Mouse (Mus musculus) liver, embryonic 14.5 days (tissue): ENCODE results near the gene Rfx3. TPM values are rescaled to one million over a fixed set of nuclear protein-coding genes. Genes with fewer than 3 reads are reported as not detected.

Experiments
- ATAC-seq: fragments of 200-750 bp; cut with Nextera tagmentation; 2 replicates; pipeline ENCODE4 v1.8.0; 2017; ENCODE audit warnings: moderate number of reproducible peaks, mild to moderate bottlenecking, moderate library complexity; ENCODE audit not compliant: insufficient read depth
- DNase-seq, 3 experiments: peaks; one replicate each; pipeline ENCODE4 v3.0.0-alpha.2; 2012 to 2013; ENCODE audit warnings: low read depth in 3 of 3, low spot score in 3 of 3
- H3K27ac ChIP-seq: fragments of 300-500 bp; sonication (generic); 2 replicates; pipeline ENCODE4 v1.5.1; 2014; ENCODE audit warnings: moderate library complexity, mild to moderate bottlenecking, control low read depth, inconsistent platforms
- H3K27me3 ChIP-seq: fragments of 300-500 bp; sonication (generic); 2 replicates; pipeline ENCODE4 v1.6.1; 2014; ENCODE audit warnings: mild to moderate bottlenecking, low read length, moderate library complexity; ENCODE audit not compliant: control insufficient read depth, insufficient read depth
- H3K36me3 ChIP-seq: fragments of 300-500 bp; sonication (generic); replicated peaks from 2 replicates; pipeline ENCODE4 v1.6.1; 2014; ENCODE audit warnings: low read depth; ENCODE audit not compliant: control insufficient read depth, insufficient read depth
- H3K4me1 ChIP-seq, 2 experiments: fragments of 200-500 bp in 1 of 2; fragments of 300-500 bp in 1 of 2; sonication (generic) in 1 of 2; replicated peaks; 2 replicates each; pipeline ENCODE4 v1.6.1; 2012 to 2014; ENCODE audit warnings: antibody characterized with exemption in 1 of 2, inconsistent platforms in 1 of 2, low read length in 1 of 2; ENCODE audit not compliant: control insufficient read depth in 2 of 2, insufficient read depth in 2 of 2
- H3K4me2 ChIP-seq: fragments of 300-500 bp; sonication (generic); 2 replicates; pipeline ENCODE4 v1.6.1; 2014; ENCODE audit warnings: low read depth, mild to moderate bottlenecking, control low read depth, moderate library complexity
- H3K4me3 ChIP-seq, 2 experiments: fragments of 200-500 bp in 1 of 2; fragments of 300-500 bp in 1 of 2; sonication (generic) in 1 of 2; 2 replicates each; pipeline ENCODE4 v1.5.1; 2012 to 2014; ENCODE audit warnings: low read depth in 2 of 2, low read length in 2 of 2, mild to moderate bottlenecking in 2 of 2, control low read depth in 1 of 2, inconsistent platforms in 1 of 2, moderate library complexity in 1 of 2; ENCODE audit not compliant: insufficient read depth in 1 of 2
- H3K9ac ChIP-seq: fragments of 300-500 bp; sonication (generic); replicated peaks from 2 replicates; pipeline ENCODE4 v1.6.1; 2014; ENCODE audit warnings: mild to moderate bottlenecking, control low read depth, moderate library complexity
- H3K9me3 ChIP-seq: fragments of 300-500 bp; sonication (generic); 2 replicates; pipeline ENCODE4 v1.6.1; 2016; ENCODE audit warnings: low read length, mixed read lengths; ENCODE audit not compliant: control insufficient read depth
- CTCF ChIP-seq: IDR thresholded peaks from 2 replicates; pipeline ENCODE4 v1.5.1; 2016; ENCODE audit warnings: antibody characterized with exemption, low read depth, control low read depth
- EP300 ChIP-seq: IDR thresholded peaks from 2 replicates; pipeline ENCODE4 v1.6.1; 2016; ENCODE audit warnings: antibody characterized with exemption, low read depth
- WGBS: fragments of 180-500 bp; shearing (Covaris S2); extraction: QIAGEN DNeasy Blood & Tissue Kit; methylation state at CpG from one replicate; pipeline ENCODE4 v1.1.7; 2014; ENCODE audit not compliant: insufficient replicate concordance; 5-methylcytosine and 5-hydroxymethylcytosine counted together
- polyA plus RNA-seq, 2 experiments: library from polyadenylated mRNA; depleted of rRNA in 1 of 2; stranded (reverse) in 1 of 2; unstranded in 1 of 2; fragments of >200 nt; fragmentation: Nextera tagmentation in 1 of 2; extraction: Ambion mirVana in 1 of 2; gene quantifications; 2 replicates each; pipeline versions ENCODE4 v1.2.1 to v1.2.3; 2012 to 2014

Gene Rfx3
- polyA plus RNA-seq, 2 experiments, result 0.78 to 1.5 TPM

DNA sequence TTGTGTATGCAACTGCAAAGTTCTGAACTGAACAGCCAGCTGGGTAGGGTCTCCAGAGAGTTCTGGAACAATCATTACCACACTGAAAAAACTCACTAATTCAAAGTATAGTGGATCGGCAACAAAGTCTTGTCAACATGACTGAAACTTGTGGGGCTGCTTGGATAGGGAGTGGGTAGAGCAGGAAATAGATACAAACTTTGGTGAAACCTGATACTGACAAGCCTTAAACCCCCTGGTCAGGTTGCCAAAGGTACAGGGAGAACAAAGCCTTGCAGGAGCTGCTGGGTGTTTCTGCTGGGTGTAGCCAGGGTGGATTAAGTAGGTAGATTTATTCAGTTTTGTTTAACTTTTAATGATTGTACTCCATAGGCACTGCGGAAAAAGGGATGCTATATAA lies 274.4 kb downstream of the Rfx3 start:
- Histone ChIP-seq H3K27ac (no peak overlapping the region), H3K4me3 (no peak overlapping the region), H3K27me3 (no peaks in the 10 kb centered on the region), H3K9ac (no peak overlapping the region), H3K9me3 (no peaks in the 10 kb centered on the region), H3K4me1 (no peaks in the 10 kb centered on the region), H3K4me2 (no peak overlapping the region), H3K36me3 (no peaks in the 10 kb centered on the region)
- ATAC-seq (no peak), DNase-seq (no peak)
- TF ChIP-seq EP300 (no peak), CTCF (no peak)
- 59% methylated on average over 2 of the region's 2 CpGs for WGBS

DNA sequence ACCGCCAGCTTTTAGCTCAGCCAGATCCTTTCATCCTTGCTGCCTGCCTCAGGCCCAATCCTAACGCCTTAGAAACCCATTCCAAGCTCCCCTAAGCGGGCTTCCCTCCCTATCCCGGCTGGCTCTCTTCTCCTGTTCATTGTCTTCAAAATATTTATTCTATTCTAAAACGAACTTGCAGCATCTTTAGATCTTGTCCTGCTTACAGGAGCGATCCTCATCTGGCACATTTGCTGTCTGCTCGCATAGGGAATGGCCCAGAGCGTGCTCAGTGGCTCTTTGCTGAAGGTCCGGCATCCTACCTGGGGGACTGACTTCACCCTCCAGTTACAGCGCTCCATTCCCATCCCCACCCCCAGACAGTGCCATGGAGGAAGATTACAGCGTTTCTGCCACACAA lies 292.0 kb downstream of the Rfx3 start:
- DNase-seq (no peak), ATAC-seq (no peak)
- Histone ChIP-seq H3K9ac (no peak overlapping the region), H3K27me3 (no peaks in the 10 kb centered on the region), H3K27ac (no peak overlapping the region), H3K4me2 (no peak overlapping the region), H3K9me3 (no peaks in the 10 kb centered on the region), H3K36me3 (no peaks in the 10 kb centered on the region), H3K4me3 (no peak overlapping the region), H3K4me1 (no peaks in the 10 kb centered on the region)
- TF ChIP-seq CTCF (no peak), EP300 (no peak)
- 59% methylated on average over 11 of the region's 11 CpGs for WGBS

DNA sequence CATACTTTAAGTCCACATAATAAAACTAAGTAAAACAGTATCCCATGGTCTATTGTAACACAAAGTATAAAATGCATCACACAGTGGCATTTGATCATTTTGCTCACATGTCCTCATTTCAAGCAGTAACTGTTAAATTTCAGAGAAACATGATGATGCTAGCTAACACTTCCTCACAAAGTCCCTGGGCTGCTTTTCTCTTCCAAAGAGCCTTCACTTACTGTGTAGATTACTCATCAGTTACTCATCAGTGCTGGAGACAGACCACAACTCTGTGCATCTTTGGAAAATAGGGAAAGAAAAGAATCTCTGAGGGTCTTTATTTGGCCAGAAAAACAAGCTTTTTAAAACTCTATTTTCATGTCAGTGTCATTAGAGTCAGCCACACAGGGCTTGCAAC lies 294.7 kb downstream of the Rfx3 start:
- no peak for DNase-seq
- no peak overlapping the region for H3K4me2 ChIP-seq
- H3K4me3 ChIP-seq, result no peak overlapping the region
- H3K27me3 ChIP-seq, result no peaks in the 10 kb centered on the region
- H3K36me3 ChIP-seq, result no peaks in the 10 kb centered on the region
- H3K9ac ChIP-seq, result no peak overlapping the region
- TF ChIP-seq CTCF (no peak), EP300 (no peak)
- no peak for ATAC-seq
- no peaks in the 10 kb centered on the region for H3K9me3 ChIP-seq
- H3K27ac ChIP-seq, result no peak overlapping the region
- no peaks in the 10 kb centered on the region for H3K4me1 ChIP-seq
